Mouse (Mus musculus): ENCODE measurements around the gene Dlk1.
"Not testable (repeated sequence)": the region's sequence is repeated elsewhere in the genome, so short reads cannot be mapped to it uniquely, and the experiment has no call there.

The Dlk1 gene

GRCm38 (mm10) chr12:109473575-109473976 is 21.0 kb downstream of the Dlk1 start:
- no peak for DNase-seq (ENCODE audit: low read depth, low spot score)

GRCm38 (mm10) chr12:109474187-109474606 is 21.6 kb downstream of the Dlk1 start:
- DNase-seq (ENCODE audit: low read depth, low spot score): no peak

GRCm38 (mm10) chr12:109475501-109475900 is 22.9 kb downstream of the Dlk1 start:
- no peak for DNase-seq (ENCODE audit: low read depth, low spot score)

- DNase-seq (ENCODE audit: low read depth, low spot score): not testable (repeated sequence)
Observed at GRCm38 (mm10) chr12:109486525-109486924, 33.9 kb downstream of the Dlk1 start.

- no peak for DNase-seq (ENCODE audit: low read depth, low spot score)
Observed at GRCm38 (mm10) chr12:109491701-109492100, 39.1 kb downstream of the Dlk1 start.

GRCm38 (mm10) chr12:109493381-109493780 is 40.8 kb downstream of the Dlk1 start:
- no peak for DNase-seq (ENCODE audit: low read depth, low spot score)

- no peak for DNase-seq (ENCODE audit: low read depth, low spot score)
Observed at GRCm38 (mm10) chr12:109495016-109495644, 42.5 kb downstream of the Dlk1 start.

- no peak for DNase-seq (ENCODE audit: low read depth, low spot score)
Observed at GRCm38 (mm10) chr12:109496397-109496796, 43.8 kb downstream of the Dlk1 start.

GRCm38 (mm10) chr12:109500992-109501391 is 48.4 kb downstream of the Dlk1 start:
- DNase-seq (ENCODE audit: low read depth, low spot score): no peak

GRCm38 (mm10) chr12:109502360-109503040 is 49.9 kb downstream of the Dlk1 start:
- no peak for DNase-seq (ENCODE audit: low read depth, low spot score)

GRCm38 (mm10) chr12:109507693-109508092 is 55.1 kb downstream of the Dlk1 start:
- DNase-seq (ENCODE audit: low read depth, low spot score): no peak

GRCm38 (mm10) chr12:109508495-109509454 is 56.2 kb downstream of the Dlk1 start:
- DNase-seq (ENCODE audit: low read depth, low spot score): no peak

- DNase-seq (ENCODE audit: low read depth, low spot score): no peak
Observed at GRCm38 (mm10) chr12:109509531-109510137, 57.0 kb downstream of the Dlk1 start.

GRCm38 (mm10) chr12:109510247-109510646 is 57.6 kb downstream of the Dlk1 start:
- DNase-seq (ENCODE audit: low read depth, low spot score): no peak

- DNase-seq (ENCODE audit: low read depth, low spot score): no peak
Observed at GRCm38 (mm10) chr12:109511456-109511855, 58.8 kb downstream of the Dlk1 start.

GRCm38 (mm10) chr12:109512151-109512907 is 59.7 kb downstream of the Dlk1 start:
- DNase-seq (ENCODE audit: low read depth, low spot score): no peak

All from ES-CJ7 (cell line).